Mouse (Mus musculus) erythroblast, embryonic 14.5 days (primary cell): Measurements from ENCODE around the gene Spi1.

ENCODE experiments used
- GATA1 ChIP-seq: IDR thresholded peaks from 2 replicates; pipeline ENCODE4 v1.6.1; 2012; ENCODE audit warnings: low read length, inconsistent platforms, mixed read lengths
- TAL1 ChIP-seq: IDR thresholded peaks from 3 replicates; pipeline ENCODE4 v1.6.1; 2012; ENCODE audit warnings: low read length, inconsistent platforms, mixed read lengths

- TF ChIP-seq GATA1 (no peak), TAL1 (no peak)
Measured at GRCm38 (mm10) chr2:91041786-91042185, 40.4 kb upstream of the Spi1 start.
